Mouse (Mus musculus) megakaryocyte-erythroid progenitor cell, adult 5-6 weeks (primary cell): ENCODE results near the gene Akap13. TPM values are rescaled to one million over a fixed set of nuclear protein-coding genes. Genes with fewer than 3 reads are reported as not detected.

Experiments used
- ATAC-seq: replicated peaks from 2 replicates; pipeline ENCODE4 v1.8.0; 2016; ENCODE audit warnings: mild to moderate bottlenecking, inconsistent platforms; ENCODE audit not compliant: severe bottlenecking, poor library complexity, low FRiP score, low TSS enrichment
- total RNA-seq, 2 experiments: library from RNA; stranded (forward) in 1 of 2; stranded (reverse) in 1 of 2; fragments of 200-1000, 215-1000 nt in 1 of 2; fragments of >200 nt in 1 of 2; fragmentation: Nextera tagmentation in 1 of 2; gene quantifications; 2 replicates each; pipeline ENCODE4 v1.2.3; 2014 to 2017

The Akap13 gene
- total RNA-seq, 2 experiments from 2014 or later: 63.3 to 74.9 TPM

- ATAC-seq: no peak
Observed at GRCm38 (mm10) chr7:75553002-75553666, 97.8 kb downstream of the Akap13 start.

DNA sequence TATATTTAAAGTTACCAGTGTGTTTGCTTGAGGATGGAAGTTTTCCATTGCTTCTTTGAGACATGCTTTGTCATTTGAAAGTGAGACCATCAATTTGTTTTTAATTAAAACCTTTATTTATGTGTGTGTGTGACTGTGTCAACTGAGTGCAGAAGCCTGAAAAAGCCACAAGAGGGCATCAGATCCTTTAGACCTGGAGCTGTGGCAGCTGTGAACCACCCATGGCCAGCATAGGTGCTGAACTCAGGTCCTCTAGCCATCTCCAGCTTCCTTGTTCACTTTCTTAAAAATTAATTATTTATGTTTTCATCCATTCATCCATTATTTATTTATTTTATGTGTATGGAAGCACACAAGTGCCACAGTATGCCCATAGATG lies 98.3 kb downstream of the Akap13 start:
- ATAC-seq: peak; percentile 75

DNA sequence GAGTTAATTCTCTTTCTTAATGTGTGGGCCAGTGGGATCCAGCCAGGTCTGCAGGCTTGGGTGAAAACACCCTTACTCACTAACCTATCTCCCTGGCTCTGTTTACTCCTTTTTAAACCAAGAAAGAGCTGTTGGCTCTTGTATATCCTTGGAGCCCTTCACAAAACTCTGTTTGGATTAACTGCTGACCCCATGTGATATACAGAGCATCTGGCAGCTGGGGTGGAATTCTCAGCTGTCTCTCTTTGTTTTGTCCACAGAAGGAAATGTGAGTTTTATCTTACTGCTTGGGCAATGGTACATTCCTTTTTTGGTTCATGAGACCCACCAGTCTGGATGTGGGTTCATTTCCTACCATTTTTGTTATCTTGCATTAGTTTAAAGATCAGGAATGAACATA lies 98.7 kb downstream of the Akap13 start:
- ATAC-seq: no peak

- no peak for ATAC-seq
Observed at GRCm38 (mm10) chr7:75555940-75556339, 100.6 kb downstream of the Akap13 start.

DNA sequence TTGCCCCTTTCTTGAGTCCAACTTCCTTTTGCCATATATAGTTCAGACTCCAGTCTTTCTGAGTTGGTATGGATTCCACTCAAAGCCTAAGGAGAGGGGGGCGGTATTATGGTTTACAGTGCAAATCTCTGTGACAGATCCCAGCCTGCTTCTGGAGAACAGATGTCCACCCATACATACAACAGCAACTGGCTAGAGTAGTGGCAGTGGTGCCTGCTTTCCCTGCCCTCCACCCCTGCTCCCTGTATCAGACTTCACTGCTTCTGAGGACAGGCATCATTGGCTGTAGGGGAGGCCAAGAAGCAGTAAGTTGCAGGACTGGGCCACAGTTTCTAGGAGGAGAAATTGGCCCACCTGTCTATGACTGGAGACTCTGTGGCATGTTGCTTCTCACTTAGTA lies 102.9 kb downstream of the Akap13 start:
- no peak for ATAC-seq

DNA sequence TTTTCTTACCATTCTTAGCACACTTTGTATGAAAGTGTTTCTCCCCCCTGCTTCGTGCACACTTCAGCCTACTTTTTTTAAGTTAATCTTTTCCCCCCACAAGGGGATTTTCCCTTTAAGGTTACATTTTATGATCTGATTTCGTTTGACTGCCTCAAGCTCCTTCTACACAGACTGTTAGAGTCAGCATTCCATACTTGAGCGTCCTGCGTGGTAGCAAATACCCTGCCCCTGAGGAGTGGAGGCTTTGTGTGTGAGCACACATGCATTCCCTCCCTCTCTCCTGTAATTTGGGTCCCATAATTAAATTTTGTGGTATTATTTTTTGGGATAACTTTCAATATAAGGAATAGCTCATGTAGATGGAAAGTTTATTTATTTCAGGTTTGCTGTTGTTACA lies 103.8 kb downstream of the Akap13 start:
- ATAC-seq: no peak

GRCm38 (mm10) chr7:75559915-75560314 lies 104.6 kb downstream of the Akap13 start:
- no peak for ATAC-seq

- no peak for ATAC-seq
Observed at GRCm38 (mm10) chr7:75560566-75560965, 105.2 kb downstream of the Akap13 start.

DNA sequence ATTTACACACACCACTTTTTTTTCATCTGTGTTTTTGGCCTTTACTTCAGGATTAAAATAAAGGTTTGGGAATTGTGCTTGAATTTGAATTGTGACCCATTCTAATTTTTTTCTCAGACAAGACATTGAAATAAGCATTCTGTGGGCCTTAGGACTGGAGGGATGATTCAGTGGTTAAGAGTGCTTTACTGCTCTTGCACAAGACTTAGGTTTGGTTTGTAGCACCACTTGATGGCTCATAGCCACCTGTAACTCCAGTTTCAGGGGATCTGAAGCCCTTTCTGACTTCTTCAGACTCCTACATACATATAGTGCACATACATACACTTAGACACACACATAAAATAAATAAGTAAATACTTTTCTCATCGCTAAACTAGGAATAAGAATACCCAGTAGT lies 105.8 kb downstream of the Akap13 start:
- no peak for ATAC-seq

DNA sequence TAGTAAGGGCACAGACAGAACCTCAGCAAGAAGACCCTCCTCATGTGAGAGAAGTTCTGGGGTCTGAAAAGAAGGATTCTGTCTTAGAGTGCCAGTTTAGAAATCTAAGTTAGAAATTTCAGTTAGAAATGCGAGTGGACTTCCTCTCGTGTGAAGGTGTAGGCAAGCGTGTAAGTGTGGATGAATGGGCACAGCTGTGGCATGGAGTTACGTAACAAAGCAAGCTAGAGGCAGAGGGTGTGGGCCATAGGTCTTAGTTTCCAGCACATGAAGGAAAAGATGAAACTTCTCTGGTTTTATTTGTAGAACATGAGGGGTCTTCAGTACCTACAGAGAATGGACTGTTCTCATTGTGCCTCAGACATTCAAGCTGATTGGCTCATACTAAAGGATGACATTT lies 112.9 kb downstream of the Akap13 start:
- ATAC-seq: no peak

GRCm38 (mm10) chr7:75568883-75569282 lies 113.5 kb downstream of the Akap13 start:
- ATAC-seq: no peak

GRCm38 (mm10) chr7:75570218-75570617 lies 114.9 kb downstream of the Akap13 start:
- no peak for ATAC-seq

- ATAC-seq: 0 out of 2 replicates have a peak, but pooled peaks have one; percentile 26
Observed at GRCm38 (mm10) chr7:75571078-75571477, 115.7 kb downstream of the Akap13 start.

GRCm38 (mm10) chr7:75572127-75572526 lies 116.8 kb downstream of the Akap13 start:
- peak; percentile 80 for ATAC-seq

DNA sequence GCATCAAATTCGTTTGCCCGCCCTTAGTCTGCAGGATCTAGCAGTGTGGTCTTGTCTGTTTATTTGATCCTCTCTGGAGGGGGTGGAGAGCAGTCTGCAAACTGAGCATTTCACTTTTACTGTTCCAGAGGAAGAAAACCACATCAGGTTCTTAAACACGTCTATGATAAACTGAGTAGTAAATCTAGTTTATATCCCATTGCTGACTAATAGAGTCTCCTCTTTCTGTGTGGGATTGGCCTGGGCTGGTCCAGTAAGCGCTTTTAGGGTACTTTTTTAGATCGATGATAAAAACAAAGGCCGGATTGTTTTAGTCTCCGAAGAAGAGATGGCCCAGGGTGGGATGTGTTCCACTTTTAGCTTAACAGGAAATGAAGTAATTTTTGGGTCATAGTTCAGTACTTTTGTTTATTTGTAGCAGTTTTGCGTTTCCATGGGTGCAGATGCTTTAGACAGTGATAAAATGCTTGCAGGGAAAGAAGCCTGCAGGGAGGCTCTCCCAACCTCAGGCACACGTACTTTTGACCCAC lies 119.9 kb downstream of the Akap13 start:
- peak; percentile 45 for ATAC-seq

DNA sequence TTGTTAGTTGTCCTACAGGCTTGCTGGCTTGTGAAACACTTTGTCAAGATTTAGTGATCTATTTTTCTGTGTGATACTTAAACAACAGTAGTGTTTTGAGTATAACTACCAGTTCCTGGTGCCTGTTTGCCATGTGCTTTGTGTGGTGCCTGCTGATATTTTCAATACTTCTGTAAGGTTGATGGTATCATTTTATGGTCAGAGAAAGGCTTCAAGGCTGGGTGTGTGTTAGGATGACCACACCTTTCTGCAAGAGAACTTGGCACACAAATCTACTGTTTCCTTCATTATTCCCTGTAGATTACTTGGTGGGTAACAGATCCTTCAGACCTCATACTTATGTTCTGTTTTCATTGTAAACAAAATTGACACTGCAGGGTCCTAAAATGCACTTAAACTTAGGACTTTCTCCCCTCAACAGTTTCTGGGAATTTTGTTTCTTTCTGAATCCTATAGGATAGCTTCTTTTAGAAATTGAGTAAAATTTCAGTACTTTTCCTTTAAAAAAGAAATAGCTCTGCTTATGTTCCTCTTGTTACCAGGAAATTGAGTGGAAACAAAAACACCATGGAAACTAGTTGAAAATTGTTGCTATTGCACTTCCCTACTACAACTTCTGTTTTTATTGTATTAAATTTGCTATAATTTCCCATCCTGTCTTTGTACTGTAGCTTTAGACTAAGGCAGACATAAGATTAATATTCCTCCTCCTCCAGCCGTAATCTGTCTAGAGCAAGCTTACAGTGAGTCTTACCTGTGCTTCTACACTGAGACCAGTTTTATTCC lies 120.7 kb downstream of the Akap13 start:
- ATAC-seq: peak; percentile 30; the same call in 1 of the 2 replicates

DNA sequence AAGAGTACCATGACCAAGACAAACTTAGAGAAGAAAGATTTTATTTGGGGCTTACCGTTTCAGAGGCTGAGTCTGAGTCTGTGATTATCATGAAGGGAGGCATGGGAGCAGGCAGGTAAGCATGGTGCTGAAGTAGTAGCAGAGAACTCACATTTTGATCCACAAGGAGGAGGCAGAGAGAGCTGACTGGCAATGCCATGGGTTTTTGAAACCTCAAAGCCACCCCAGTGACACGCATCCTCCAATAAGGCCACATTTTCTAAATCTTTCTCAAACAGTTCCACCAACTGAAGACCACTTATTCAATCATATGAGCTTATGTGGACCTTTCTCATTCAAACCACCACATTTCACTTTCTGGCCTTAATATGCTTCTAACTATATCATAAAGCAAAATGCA lies 121.5 kb downstream of the Akap13 start:
- ATAC-seq: no peak

DNA sequence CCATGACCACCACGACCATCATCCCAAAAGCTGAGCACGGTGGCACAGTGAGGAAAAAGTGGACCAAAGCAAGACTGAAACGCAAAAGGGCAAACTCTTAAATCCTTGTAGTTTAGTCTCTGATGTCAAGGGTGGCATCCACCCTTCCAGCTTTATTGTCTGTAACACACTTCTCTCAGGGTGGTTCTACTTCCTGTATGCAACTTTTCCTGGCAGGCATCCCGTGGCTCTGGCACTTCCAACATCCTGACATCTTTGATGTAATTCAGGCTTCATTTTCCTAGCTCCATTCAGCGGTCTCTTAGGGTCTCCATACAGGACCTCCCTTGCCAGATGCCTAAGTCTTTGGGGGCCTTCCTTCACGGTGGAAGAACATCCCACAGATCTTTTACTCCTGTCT lies 122.0 kb downstream of the Akap13 start:
- ATAC-seq: no peak

- no peak for ATAC-seq
Observed at GRCm38 (mm10) chr7:75578647-75579046, 123.3 kb downstream of the Akap13 start.

- no peak for ATAC-seq
Observed at GRCm38 (mm10) chr7:75582091-75582490, 126.8 kb downstream of the Akap13 start.

GRCm38 (mm10) chr7:75584100-75584499 lies 128.8 kb downstream of the Akap13 start:
- ATAC-seq: no peak
